Mouse (Mus musculus): ENCODE measurements around the gene AI464131.

The AI464131 gene

DNA sequence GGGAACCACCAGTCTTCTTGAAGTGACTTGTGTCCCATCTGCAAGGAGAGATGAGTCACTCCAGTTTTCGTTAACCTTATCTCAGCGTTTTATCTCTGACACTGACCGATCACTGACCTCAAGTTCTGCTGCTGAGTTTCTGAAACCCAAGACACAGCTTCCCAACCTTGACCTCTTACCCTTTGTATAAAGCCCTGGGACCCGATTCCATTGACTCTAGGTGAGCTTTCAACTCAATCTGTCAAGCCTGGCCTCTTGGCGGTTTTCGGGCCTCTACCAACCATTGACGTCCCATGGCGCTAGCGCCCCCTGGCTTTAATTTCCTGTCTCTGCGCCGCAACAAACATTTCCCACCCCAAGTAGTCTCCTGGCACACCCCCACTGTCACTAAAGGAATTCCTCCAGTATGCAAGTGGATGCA, 2.3 kb upstream of the AI464131 start:
- DNase-seq (ENCODE audit: low read depth, low spot score) = no peak

DNA sequence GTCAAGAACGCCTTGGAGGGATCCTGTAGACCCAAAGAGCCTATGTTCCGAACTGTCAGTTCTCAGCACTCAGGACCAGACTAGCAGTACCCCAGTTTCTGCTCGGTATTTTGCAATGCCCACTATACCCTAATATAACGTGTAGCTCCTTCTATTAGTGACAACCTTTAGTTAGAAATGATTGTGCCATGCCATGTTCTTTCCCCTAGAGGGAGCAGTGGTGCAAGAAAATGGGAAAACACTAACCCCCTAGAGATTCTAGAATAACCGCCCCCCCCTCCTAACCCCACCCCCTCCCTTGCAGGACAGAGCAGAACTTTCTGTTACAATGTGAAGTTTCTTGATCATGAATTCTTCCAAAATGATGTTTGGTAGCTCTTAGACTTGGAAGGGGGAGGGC, 1.4 kb upstream of the AI464131 start:
- DNase-seq (ENCODE audit: low read depth, low spot score) = no peak

DNA sequence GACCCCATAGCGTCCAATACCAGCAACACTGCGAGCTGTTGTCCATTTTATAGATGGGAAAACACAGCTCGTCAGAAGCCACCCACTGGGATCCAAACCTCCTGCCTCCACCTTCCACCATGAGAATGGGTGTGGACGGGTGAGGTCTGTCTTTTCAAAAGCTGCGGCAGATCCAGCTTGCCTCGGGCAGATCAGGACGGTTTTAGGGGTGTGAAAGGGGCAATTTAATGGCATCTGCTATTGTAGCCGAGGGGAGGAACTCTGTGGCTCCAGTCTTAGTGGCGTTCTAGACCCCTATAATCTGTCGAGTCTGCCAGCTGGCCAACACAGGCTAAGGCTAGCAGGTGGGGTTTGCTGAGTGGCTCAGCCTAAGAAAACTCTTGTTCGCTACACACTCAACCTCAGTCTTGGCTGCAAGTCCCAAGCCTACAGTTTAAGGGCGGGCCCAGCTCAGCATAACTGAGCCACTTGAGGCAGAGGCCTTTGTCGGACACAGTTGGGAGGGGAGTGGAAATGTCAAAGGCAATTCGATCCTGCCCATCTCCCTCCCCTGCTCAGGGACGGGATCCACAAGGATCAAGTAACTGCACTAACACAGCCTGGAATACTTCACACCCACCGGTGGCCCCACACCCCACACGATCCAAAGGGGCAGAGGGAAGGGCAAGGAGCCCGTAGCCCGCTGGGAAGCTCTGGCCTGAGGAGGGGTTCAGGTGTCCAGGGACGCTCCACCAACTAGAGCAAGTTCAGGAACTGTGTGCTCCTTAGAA, 520 bp downstream of the AI464131 start:
- no peak for DNase-seq (ENCODE audit: low read depth, low spot score)

DNA sequence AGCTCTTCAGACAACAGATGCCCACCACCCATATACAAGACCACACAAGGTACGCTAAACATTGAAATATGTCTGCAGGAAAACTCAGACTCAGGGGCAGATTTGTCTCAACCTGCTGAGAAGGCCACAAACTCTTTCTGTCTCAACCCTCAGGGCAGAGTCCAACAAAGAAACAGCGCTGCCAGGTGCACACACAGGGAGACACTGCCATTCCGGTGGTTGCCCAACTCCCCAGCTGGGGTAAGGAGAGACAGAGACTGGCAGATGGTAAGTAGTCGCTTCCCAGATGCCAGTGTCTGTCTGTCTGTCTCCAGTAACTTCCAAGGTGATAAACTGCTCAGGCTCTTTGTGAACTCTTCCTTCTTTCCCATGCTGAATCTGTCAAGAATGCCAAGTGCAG, 2.1 kb downstream of the AI464131 start:
- DNase-seq (ENCODE audit: low read depth, low spot score) = no peak

DNA sequence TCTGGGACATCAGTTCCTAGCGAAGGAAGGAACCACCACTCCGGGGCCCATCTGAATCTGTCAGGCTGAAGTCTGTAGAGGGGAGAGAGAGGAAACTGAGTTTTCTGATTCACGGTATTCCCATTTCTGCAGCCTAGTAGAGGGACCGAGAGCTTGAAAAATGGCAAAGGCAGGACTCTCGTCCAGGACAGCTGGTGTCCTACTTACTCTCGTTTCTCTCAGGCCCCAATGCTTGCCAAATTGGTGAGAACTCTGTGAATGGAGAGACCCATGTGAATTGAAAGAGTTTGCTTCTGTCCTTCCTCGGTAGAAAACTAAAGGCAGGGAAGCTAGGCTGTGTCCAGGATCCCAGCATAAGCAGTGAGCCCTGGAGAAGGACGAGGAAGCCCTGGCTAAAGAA, 3.3 kb downstream of the AI464131 start:
- no peak for DNase-seq (ENCODE audit: low read depth, low spot score)

DNA sequence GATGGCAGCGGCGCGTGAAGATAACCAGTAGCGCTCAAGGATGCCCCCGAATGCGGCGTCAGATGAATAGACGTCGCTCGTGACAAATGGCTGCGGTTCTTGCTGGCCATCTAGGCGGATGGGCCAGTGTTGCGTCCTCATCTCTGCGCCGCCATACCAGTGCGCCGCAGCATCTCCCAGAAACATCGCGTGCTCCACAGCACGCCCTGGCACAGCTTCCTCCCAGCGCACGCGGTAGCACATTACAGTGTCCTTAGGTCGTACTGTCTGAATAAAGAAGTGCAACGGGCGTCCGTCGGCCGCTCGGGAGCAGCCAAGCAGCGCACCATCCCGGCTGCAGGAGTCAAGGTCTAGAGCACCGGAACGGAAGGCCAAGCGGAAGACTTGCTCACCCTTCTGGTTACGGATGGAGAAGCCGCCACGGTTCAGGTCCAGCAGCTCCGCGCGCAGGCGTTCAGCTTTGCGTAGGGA, 3.9 kb downstream of the AI464131 start:
- DNase-seq (ENCODE audit: low read depth, low spot score) = no peak

DNA sequence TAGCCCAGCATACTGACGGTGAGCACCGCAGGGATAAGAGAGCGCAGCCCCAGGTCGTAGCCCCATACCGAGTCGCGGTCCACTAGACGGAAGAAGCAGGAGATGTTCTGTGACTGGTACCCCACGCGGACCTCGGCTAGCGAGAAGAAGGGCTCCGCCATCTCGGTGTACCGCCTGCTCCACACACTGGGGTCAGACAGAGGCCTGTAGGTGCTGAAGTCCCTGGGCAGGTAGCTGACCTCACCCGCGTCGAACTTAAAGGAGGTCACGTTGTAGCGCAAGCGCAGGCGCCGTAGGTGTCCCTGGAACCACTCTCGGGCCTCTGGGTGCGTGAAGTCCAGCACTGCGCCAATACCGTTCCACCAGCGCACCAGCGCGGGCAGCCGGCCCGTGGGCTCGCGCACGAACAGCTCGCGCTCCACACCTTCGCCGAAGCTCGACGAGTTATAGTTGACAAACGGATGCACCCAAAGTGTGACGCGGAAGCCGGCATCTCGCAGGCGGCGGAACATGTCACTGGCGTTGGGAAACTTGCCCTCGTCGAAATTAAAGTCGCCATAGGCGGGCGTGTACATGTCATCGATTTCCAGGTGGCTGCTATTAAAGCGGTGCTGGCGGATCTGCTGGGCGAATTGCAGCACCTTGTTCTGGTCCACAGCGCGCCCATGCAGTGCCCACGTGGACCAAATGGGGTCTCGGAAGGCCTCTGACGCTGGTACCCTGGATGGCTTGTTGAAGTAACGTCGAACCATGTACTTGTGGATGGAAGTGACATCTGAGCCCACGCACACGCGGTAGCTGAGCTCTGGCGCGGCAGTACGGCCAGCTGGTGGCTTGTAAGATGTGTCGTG, 4.7 kb downstream of the AI464131 start:
- no peak for DNase-seq (ENCODE audit: low read depth, low spot score)

DNA sequence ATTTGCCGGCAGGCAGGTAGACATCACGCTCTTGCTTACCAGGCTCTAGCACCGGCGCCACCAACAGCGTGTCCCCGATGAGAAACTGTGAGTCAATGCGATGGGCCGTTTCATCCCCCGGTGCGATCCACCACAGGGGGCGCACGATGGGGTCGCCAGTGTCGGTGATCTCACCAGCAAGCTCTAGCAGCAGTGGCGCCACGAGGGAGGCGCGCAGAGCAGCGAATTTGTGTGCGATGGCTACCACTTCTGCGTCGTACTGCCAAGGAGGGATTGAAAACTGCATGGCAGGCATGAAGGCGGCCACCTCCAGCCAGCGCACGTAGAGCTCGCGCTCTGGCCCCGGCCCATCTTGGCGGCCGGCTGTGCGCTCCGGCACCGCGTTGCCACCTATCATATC, 5.3 kb downstream of the AI464131 start:
- DNase-seq (ENCODE audit: low read depth, low spot score) = no peak

DNA sequence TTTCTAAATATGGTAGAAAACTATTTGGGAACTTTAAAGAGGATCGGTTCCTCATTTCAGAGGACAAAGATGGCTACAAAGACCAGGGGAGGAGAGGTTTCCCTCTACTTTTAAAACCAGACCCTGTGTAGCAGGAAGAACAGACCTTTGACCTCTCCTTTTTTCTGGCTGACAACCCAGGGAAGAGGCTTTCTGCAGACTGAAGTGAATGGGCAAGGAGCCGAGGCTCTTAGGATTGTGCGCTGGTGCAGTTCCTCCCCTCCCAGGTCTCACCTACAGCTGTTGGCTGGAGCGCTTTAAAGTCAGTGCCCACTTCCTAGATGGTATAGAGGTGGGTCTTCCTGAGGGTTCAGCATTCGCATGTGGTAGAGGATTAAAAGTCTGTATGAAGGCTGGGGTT, 5.8 kb downstream of the AI464131 start:
- no peak for DNase-seq (ENCODE audit: low read depth, low spot score)

DNA sequence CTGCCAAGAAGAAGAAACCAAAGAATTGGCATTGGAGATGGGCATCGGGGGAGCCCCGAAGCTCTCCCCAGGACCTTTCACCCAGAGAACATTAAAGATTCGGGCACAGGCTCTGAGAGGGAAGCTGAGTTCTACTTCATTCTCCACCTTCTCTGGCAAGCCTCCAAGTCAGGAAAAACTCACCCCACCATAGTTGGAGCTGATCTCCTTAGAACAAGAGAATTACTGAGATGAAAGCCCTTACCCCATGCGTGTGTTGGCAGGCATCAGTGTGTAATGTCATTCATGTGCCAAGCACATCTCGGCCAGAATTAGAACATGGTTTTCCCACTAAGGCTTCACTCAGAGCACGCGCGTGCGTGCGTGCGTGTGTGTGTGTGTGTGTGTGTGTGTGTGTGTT, 7.0 kb downstream of the AI464131 start:
- no peak for DNase-seq (ENCODE audit: low read depth, low spot score)

DNA sequence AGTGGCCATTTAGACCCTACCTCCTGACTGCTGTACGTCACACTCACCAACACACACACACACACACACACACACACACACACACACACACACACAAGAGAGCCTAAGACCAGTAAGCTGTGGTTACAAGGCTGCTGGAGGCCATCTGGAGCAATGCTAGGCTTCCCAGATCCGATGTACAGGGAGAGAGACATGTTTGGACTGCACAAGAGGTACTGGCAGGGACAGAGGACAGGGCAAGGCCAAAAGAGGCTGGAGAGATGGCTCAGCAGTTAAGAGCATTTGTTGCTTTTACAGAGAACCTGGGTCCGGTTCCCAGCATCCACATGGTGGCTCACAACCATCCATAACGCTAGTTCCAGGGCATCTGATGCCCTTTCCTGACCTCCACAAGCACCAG, 7.8 kb downstream of the AI464131 start:
- DNase-seq (ENCODE audit: low read depth, low spot score) = no peak

DNA sequence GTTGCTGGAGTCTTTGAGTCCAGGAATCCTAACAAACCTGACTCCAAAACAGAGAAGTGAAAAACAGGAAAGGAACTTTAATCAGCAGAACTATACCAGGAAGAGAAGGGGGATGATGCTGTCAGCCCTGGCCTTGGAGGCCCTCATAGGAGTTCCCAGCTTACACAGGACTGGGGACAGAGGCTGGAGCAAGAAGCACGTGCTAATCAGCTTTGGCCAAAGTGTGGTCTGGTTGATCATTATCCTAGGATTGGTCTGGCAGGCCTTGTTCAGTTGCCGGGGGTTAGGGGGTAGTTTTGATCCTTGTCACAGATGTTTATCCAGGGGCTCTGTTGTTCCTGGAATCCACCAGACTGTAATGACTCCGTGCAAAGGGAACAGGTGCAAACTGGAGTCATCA, 8.5 kb downstream of the AI464131 start:
- no peak for DNase-seq (ENCODE audit: low read depth, low spot score)

DNA sequence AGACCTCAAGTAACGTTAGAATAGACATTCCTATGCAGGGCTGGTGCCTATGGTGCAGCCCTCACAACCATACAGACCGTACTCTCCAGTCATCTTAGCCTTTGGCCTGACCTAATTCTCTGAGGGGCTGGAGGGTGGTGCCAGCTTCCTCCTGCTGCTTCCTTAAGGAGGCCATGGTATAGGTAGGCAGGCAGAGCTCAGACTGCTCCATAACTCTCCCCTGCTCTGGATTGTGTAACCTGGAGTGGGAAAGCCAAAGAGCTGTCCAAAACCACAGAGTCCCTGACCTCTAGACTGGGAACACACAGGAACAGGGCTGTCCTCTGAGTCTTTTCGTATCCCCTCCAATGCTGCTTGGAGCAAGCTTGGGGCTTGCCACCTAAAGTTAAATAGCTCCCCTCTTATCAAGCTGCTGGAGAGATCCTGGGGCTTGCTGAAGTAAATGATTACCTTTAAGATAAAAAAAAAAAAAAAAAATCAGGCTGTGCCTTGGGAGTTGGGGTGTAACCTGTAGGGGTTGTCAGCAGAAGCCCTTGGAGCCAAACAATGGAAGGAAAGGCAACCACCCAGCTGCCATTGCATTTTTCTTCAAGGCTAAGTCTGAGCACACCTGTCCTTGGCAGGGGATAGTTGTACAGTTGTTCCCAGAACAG, 9.3 kb downstream of the AI464131 start:
- no peak for DNase-seq (ENCODE audit: low read depth, low spot score)

DNA sequence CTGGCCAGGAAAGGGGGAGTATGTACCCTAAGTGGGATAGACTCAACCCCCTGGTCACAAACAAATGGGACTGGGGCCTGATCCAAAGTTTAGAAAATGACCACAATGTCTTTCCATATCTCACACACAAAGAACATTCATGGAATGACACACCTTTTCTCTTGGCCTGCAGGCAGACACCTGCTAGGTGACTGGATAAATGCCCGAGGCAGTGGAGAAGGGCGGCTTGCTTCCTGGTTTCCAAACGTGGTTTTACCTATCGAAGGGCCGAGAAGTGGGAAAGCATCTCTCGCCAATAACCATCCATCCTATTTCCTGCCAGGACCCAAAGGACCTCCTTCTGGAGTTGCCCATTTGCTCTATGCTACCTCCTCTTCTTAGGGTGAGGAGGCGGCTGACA, 9.9 kb downstream of the AI464131 start:
- no peak for DNase-seq (ENCODE audit: low read depth, low spot score)

DNA sequence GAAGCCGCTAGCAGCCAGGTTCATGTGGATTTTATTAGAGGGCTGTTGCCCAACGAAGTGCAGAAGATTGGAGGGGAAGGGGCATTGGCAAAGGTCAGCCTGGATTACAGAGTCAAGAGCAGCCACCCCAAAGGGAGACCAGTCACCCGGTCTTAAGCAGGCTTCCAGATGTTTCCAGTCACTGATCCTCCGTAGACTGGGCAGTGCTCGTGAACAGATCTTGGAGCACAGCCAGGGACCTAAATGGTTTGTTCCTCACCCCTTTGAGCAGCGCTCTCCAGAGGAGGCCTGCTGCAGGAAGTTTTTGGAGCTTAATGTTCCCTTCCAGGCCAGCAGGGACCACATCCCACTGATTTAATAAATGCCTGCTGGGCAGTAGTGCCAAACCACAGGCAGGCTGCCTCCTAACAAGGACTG, 21.3 kb downstream of the AI464131 start:
- no peak for DNase-seq (ENCODE audit: low read depth, low spot score)

DNA sequence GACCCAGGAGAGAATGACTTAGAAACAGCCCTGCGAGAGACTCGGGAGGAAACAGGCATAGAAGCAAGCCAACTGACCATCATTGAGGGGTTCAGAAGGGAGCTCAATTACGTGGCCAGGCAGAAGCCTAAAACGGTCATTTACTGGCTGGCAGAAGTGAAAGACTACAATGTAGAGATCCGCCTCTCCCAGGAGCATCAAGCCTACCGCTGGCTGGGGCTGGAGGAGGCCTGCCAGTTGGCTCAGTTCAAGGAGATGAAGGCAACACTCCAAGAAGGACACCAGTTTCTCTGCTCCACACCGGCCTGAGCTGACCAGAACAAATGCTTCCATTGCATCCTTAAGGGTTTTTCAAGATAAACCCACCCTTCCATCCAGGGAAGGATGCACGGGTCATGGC, 22.6 kb downstream of the AI464131 start:
- no peak for DNase-seq (ENCODE audit: low read depth, low spot score)

DNA sequence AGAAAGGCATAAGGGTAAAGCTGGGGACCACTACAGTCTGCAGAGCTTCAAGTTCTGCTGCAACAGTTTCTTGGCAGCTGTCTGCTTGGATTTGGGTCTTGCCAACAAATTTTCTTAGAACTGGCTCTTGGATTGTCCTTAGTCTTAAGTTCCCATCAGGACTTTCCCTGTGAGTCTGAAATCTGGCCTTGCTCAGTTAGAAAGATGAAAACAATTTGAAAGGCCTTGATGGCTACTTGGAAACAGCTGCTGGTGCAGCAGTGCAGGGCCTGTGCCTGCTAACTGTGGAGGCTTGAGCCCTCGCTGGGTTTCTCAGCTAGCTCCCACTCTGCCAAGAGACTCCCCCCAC, 23.4 kb downstream of the AI464131 start:
- DNase-seq (ENCODE audit: low read depth, low spot score) = no peak

DNA sequence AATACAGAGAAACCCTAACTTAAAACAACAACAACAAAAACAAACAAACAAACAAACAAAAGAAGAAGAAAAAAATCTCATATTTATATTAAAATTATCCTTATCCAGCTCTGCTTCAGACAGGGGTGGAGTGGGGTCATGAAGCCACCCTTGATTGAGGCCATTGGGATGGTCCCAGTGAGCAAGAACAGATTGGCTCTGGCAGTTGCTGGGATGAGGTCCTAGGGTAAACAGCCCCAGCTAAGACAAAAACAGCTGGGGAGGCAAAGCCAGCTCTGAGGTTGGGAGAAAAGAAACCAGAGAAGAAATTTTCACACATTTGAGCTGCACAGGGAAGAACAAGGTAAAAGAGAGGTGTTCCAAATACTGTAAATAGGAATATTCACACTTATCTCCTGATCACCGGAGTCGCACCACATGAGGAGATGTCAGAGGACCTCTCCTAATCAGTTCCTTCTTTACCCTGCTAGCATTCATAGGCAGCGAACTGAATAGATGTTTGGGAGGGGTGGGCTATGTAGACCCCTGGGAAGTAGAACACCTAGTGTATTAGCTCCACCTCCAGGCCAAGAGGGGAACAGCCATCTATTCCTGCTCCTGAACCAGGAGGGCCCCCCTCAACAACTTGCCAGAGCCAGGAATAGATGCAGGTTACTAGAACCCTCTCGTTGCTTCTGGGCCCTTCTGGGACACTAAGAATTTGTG, 24.0 kb downstream of the AI464131 start:
- DNase-seq (ENCODE audit: low read depth, low spot score) = no peak

DNA sequence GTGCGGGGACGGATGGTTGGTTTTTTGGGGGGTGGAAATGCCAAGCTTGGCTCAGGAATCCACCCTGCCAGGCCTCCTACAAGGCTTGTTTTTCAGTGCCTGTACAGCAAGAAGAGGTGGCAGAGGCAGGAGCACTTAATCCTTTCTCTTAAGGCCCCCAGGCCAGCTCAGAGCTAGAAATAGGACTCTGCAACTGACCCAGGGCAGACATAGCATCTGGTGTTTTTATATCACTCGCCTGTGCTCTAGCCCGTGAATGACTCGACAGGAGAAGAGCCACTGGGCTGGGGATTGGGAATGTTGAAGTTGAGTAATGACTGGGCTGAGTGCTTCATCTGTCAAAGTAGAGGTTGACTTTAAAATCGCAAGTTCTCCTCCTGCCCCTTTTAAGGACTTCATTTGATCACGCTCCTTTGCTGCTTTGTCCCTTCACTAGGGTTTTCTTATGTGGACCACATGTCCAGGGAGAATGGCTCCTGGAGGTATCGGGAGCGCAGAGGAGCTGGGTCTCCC, 25.2 kb downstream of the AI464131 start:
- DNase-seq (ENCODE audit: low read depth, low spot score) = no peak

DNA sequence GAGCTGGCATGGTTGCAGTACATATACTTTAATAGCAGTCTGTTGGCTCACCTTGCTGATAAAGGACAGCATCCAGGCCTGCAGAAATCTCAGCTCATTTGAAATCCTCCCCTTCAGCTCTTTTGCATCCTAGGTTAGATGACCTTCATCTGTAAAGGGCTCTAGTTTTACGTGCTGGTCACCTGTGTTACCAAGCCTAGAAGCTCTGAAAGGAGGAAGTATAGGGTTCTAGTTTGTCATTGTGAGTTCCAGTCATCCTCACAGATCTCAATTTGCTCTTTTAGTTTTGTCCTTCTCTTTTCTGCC, 31.5 kb downstream of the AI464131 start:
- DNase-seq (ENCODE audit: low read depth, low spot score) = no peak

DNA sequence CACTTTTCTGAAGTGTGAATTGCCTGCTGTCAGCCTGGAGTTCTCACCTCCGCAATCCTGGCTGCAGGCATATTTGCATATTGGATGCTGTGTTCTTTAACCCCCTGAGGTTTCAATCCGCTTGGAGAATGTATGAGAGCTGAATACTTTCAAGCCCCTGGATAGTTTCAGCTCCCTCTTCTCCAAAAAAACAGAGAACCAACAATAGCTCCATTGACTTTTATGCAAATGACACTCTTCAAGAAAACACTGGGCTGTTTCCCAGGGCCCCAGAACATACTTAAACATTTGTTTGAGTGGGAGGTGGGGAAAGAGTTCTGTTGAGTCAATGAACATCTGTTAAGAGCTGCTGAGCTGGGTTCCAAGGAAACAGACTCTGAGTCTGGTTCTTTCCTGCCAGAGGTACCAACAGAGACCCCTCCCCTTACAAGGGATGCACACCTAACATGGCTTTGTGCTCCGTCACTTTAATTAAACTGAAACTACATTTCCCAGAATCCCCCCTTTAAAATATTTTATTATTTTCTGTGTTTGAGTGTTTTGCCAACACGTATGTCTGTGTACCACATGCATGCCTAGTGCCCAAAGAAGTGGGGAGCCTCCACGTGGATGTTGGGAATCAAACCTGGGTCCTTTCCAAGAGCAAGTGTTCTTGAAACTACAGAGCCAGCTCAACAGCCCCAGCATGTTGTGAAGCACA, 32.0 kb downstream of the AI464131 start:
- DNase-seq (ENCODE audit: low read depth, low spot score) = no peak
